Mouse (Mus musculus) cerebellum, adult 2 months (tissue): ENCODE results near the gene Rapgef1.

ENCODE experiments used
- CTCF ChIP-seq: fragments of 200-500 bp; IDR thresholded peaks from 2 replicates; pipeline ENCODE4 v1.5.1; 2011; ENCODE audit warnings: low read depth, mild to moderate bottlenecking, control low read depth, low read length, moderate library complexity, borderline replicate concordance; ENCODE audit not compliant: insufficient read depth
- POLR2A ChIP-seq: fragments of 200-500 bp; IDR thresholded peaks from 2 replicates; pipeline ENCODE4 v1.6.1; 2011; ENCODE audit warnings: low read length, control low read depth, borderline replicate concordance; ENCODE audit not compliant: insufficient read depth

- TF ChIP-seq CTCF: no peak
- TF ChIP-seq POLR2A: no peak
Observed at GRCm38 (mm10) chr2:29737209-29737925, 117.8 kb downstream of the Rapgef1 start.
